Mouse (Mus musculus): ENCODE results near the gene Stip1.

DNA sequence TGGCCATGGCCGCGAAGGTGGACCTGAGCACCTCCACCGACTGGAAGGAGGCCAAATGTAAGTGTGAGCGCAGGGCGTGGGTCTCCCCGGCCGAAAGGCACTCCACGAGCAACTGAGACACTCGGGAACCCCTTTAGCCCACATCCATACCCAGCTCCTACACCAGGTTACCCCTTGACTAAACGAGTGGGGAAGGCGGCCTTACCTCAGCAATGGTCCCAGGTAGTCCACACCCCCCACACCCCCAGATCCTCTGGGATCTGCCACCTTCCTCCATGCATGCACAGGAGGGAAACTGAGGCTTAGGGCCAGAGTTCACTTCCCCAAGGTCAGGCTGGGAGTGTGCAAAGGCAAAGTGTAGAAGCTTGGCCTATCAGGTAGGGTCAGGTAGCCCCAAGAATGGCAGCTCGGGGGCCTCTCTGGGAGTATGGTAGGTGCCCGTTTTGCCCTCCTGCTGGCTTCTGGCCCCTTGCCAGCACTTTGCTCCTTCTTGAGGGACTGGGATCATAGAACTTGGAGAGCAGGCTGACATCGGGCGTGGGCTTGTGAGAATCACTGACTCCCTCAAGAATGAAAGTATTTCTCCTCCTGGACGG, 17.5 kb upstream of the Stip1 start:
- TF ChIP-seq CTCF (IDR thresholded peaks at IDR 0.05) (no peak), EP300 (IDR thresholded peaks at IDR 0.05) (no peak)
